Mouse (Mus musculus): ENCODE measurements around the gene Mrpl43.

The Mrpl43 gene

DNA sequence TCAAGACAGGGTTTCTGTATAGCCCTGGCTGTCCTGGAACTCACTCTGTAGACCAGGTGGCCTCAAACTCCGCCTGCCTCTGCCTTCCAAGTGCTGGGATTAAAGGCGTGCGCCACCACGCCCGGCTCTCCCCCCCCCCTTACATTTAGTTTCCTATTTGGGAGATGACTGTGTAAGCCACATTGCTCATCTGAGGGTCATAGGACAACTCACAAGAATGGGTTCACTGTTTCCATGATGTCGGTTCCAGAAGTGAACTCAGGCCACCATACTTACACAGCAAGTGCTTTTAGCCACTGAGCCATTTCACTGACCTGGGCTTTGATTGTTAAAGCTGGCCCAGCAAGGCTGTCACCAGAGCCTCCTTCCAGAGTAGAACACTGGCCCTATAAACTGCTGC is 29.1 kb downstream of the Mrpl43 start:
- WGBS, result 86% methylated on average over 6 of the region's 6 CpGs

DNA sequence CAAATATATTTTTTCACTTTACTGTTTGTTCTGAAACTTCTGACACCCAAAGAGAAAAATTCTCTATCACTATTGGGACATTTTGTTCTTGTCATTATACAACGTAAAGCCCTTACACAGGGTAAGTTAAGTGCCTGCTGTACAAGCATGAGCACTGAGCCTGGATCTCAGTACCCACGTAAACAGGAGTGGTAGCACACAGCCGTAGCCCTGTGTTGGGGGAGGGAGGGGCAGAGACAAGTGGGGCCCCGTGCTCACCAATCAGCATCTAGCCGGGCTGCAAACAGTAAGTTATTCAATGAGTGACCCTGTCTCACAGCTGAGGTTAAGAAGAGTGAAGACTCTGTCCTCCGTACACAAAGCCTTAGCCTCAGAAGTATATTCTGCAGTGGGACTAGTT is 29.6 kb downstream of the Mrpl43 start:
- 84% methylated on average over 6 of the region's 6 CpGs for WGBS

DNA sequence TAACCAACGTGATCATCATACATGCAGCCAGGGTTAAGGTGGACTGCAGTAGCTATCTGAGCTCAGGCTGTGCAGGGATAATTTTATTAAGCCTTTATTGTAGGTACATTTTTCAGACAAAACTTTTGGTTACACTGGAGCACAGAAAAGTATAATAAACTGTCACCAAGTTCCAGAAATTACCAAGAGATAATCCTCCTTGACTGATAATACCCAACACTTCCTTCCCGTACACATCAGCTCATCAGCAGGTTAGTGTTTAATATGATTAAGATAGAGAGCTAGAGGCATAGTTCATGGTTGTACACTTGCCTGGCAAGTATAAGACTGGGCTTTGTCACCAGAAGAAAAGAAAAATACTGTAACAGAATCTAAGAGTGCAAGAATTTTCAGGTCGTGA is 37.9 kb downstream of the Mrpl43 start:
- WGBS, result 92% methylated on average over 3 of the region's 3 CpGs

DNA sequence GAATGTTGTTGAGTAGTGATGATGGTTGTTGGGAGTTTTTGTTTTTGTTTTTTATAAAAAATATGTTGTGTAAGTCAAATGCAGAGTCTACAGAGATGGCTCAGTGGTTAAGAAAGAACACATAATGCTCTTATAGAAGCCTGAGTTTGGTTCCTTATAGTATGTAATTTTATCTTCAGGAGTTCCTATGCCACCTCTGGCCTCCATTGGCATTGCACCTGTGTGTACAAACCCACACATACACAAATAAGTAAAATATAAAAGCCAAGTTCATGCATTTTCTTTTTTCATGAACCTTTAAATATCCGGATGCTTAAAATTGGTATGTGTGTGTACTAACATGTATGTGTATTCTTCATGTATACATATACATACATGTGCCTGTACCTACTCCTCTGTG is 40.3 kb downstream of the Mrpl43 start:
- 95% methylated on average over 1 of the region's 1 CpGs for WGBS

DNA sequence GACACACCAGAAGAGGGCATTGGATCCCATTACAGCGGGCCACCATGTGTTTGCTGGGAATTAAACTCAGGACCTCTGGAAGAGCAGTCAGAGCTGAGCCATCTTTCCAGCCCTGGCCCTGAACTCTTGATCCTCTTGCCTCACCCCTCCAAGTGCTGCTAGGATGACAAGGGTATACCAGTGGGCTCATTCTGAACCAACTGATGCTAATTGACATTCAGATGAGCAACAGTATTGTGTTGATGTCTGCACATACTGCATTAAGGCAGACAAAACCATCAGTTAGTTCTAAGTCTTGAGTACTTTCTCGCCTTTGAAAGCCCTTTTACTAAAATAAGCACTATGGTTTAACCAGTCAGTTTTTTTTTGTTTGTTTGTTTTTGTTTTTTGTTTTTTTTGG is 46.6 kb downstream of the Mrpl43 start:
- 92% methylated on average over 2 of the region's 2 CpGs for WGBS
